Mouse (Mus musculus) urinary bladder, postnatal 25 days (tissue): ENCODE data around the gene Mecom.
"Not testable (repeated sequence)": the region's sequence is repeated elsewhere in the genome, so short reads cannot be mapped to it uniquely, and the experiment has no call there.

Experiments used
- DNase-seq: peaks from one replicate; pipeline ENCODE4 v3.0.0; 2022; ENCODE audit warnings: low spot score

The Mecom gene

GRCm38 (mm10) chr3:30547908-30548307 lies at the start of gene Mecom:
TSS of gene Mecom (minus strand) at chr3:30548008.
- DNase-seq = no peak

- DNase-seq = no peak
Measured at GRCm38 (mm10) chr3:30597271-30597670, 49.5 kb upstream of the Mecom start.

- DNase-seq = no peak
Measured at GRCm38 (mm10) chr3:30595111-30595832, 47.5 kb upstream of the Mecom start.

- DNase-seq = no peak
Measured at GRCm38 (mm10) chr3:30593719-30594485, 46.1 kb upstream of the Mecom start.

GRCm38 (mm10) chr3:30592418-30592853 lies 44.6 kb upstream of the Mecom start:
- DNase-seq = no peak

- DNase-seq = no peak
Measured at GRCm38 (mm10) chr3:30588865-30589264, 41.1 kb upstream of the Mecom start.

GRCm38 (mm10) chr3:30573549-30573948 lies 25.7 kb upstream of the Mecom start:
- DNase-seq = no peak

GRCm38 (mm10) chr3:30566333-30566732 lies 18.5 kb upstream of the Mecom start:
- DNase-seq = not testable (repeated sequence)

- DNase-seq = no peak
Measured at GRCm38 (mm10) chr3:30560677-30561314, 13.0 kb upstream of the Mecom start.

- no peak for DNase-seq
Measured at GRCm38 (mm10) chr3:30553741-30554140, 5.9 kb upstream of the Mecom start.

- DNase-seq = no peak
Measured at GRCm38 (mm10) chr3:30550218-30550617, 2.4 kb upstream of the Mecom start.

- no peak for DNase-seq
Measured at GRCm38 (mm10) chr3:30548928-30549327, 1.1 kb upstream of the Mecom start.

- no peak for DNase-seq
Measured at GRCm38 (mm10) chr3:30546831-30547369, 908 bp downstream of the Mecom start.

GRCm38 (mm10) chr3:30546366-30546765 lies 1.4 kb downstream of the Mecom start:
- DNase-seq = no peak

GRCm38 (mm10) chr3:30545246-30545645 lies 2.6 kb downstream of the Mecom start:
- DNase-seq = no peak

- no peak for DNase-seq
Measured at GRCm38 (mm10) chr3:30544305-30544704, 3.5 kb downstream of the Mecom start.

GRCm38 (mm10) chr3:30535821-30536220 lies 12.0 kb downstream of the Mecom start:
- no peak for DNase-seq

- DNase-seq = not testable (repeated sequence)
Measured at GRCm38 (mm10) chr3:30520751-30521150, 27.1 kb downstream of the Mecom start.

- no peak for DNase-seq
Measured at GRCm38 (mm10) chr3:30519425-30519824, 28.4 kb downstream of the Mecom start.

GRCm38 (mm10) chr3:30515795-30516170 lies 32.0 kb downstream of the Mecom start:
- DNase-seq = no peak

GRCm38 (mm10) chr3:30514901-30515794 lies 32.7 kb downstream of the Mecom start:
- DNase-seq = peak; percentile 59
